Mouse (Mus musculus): Measurements from ENCODE around the gene Blnk.

The Blnk gene

GRCm38 (mm10) chr19:40964936-40965850 is 29.1 kb downstream of the Blnk start:
- DNase-seq (ENCODE audit: low read depth): no peak

GRCm38 (mm10) chr19:40964367-40964891 is 29.9 kb downstream of the Blnk start:
- DNase-seq (ENCODE audit: low read depth): no peak

GRCm38 (mm10) chr19:40962988-40963387 is 31.3 kb downstream of the Blnk start:
- DNase-seq (ENCODE audit: low read depth): peak; percentile 76

GRCm38 (mm10) chr19:40958981-40959380 is 35.4 kb downstream of the Blnk start:
- DNase-seq (ENCODE audit: low read depth): no peak

- DNase-seq (ENCODE audit: low read depth): no peak
These were observed 47.3 kb downstream of the Blnk start for GRCm38 (mm10) chr19:40946937-40947577.

GRCm38 (mm10) chr19:40943552-40943951 is 50.8 kb downstream of the Blnk start:
- DNase-seq (ENCODE audit: low read depth): no peak

GRCm38 (mm10) chr19:40936038-40936437 is 58.3 kb downstream of the Blnk start:
- DNase-seq (ENCODE audit: low read depth): peak; percentile 8

- no peak for DNase-seq (ENCODE audit: low read depth)
These were observed 59.0 kb downstream of the Blnk start for GRCm38 (mm10) chr19:40935376-40935775.

GRCm38 (mm10) chr19:40931581-40932369 is 62.6 kb downstream of the Blnk start:
- peak; percentile 17 for DNase-seq (ENCODE audit: low read depth)

- peak; percentile 58 for DNase-seq (ENCODE audit: low read depth)
These were observed 99.0 kb downstream of the Blnk start for GRCm38 (mm10) chr19:40895393-40895703.

GRCm38 (mm10) chr19:40894519-40895392 is 99.6 kb downstream of the Blnk start, which contains the start of gene Zfp518a:
Gene Zfp518a (plus strand): TSS chr19:40894705.
- peak; percentile 84 for DNase-seq (ENCODE audit: low read depth)

- DNase-seq (ENCODE audit: low read depth): no peak
These were observed 100.2 kb downstream of the Blnk start for GRCm38 (mm10) chr19:40894071-40894506.

- DNase-seq (ENCODE audit: low read depth): peak; percentile 68
These were observed 105.4 kb downstream of the Blnk start for GRCm38 (mm10) chr19:40888887-40889286.

GRCm38 (mm10) chr19:40881700-40882099 is 112.6 kb downstream of the Blnk start:
- no peak for DNase-seq (ENCODE audit: low read depth)
